ENCODE assay signal across 20 mouse cellular contexts in the genomic region with DNA sequence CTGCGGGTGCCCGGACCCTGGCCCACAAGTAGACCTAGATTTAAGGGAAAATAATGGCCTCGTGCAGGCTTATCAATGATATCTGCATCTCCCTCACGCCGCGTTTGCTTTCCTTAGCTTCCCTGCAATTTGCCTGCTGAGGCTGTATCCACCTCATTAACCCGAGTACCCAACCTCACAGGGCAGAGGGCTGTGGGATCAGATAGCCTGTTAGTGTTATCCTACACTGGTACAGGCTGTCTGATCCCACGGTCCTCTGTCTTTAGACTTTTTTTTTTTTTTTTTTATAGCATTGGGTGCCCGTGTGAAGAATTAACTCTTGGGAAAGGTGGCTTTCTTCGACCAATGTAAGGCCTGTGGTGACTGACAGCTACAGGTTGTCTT.
A peak's percentile ranks its signal among the peaks of the same experiment; 100 is the strongest.
DNase-seq lines count a peak whose midpoint lies in the region; ATAC-seq and TF ChIP-seq lines count a peak whose summit lies in the region.
"Had no signal": no experiment of that assay in that cellular context is flagged by ENCODE, and none has a peak within 500 bp of the region (broad histone marks: within the 10 kb centered on the region; RNA-seq: fewer than 3 reads in every experiment).

No protein-coding gene starts in this region.

- no peaks in the 10 kb centered on the region for H3K9me3 ChIP-seq in heart, embryonic 14.5 days (ENCODE audit: control insufficient read depth, low read length)
- H3K9me3 ChIP-seq in limb, embryonic 13.5 days = no peaks in the 10 kb centered on the region
- no peaks in the 10 kb centered on the region for H3K9me3 ChIP-seq in limb, embryonic 10.5 days (replicated peaks)
- H3K9me3 ChIP-seq: hindbrain, embryonic 10.5 days; liver, embryonic 12.5 days; midbrain, embryonic 12.5 days; stomach, embryonic 15.5 days had no signal

- no peak overlapping the region for H3K9ac ChIP-seq in heart, embryonic 14.5 days (ENCODE audit: low read length)
- H3K9ac ChIP-seq in limb, embryonic 13.5 days = no peak overlapping the region
- H3K9ac ChIP-seq: liver, embryonic 12.5 days; midbrain, embryonic 12.5 days; stomach, embryonic 15.5 days had no signal

- DNase-seq in heart, postnatal 14 days = no peak
- DNase-seq in limb, embryonic 10.5 days (ENCODE audit: low spot score) = no peak
- DNase-seq in testis, postnatal 10 days (ENCODE audit: low spot score) = no peak
- DNase-seq in right cerebral cortex, postnatal 10 days (ENCODE audit: low spot score in 2 of 2) = no peak
- DNase-seq in urinary bladder, postnatal 36 days (ENCODE audit: low spot score in 2 of 2) = no peak
- DNase-seq: adrenal gland, postnatal 14 days; cerebellum, adult 11-12 months; cerebellum, postnatal 25 days; kidney, adult 9 months; left cerebral cortex, postnatal 4 days; thymus, postnatal 14 days had no signal

- intact Hi-C loops in heart, postnatal 14 days (cut with DNase I) = no loop called here

- H3K4me3 ChIP-seq in heart, embryonic 14.5 days (ENCODE audit: control insufficient read depth in 1 of 2, insufficient read depth in 1 of 2, low read depth in 1 of 2, low read length in 2 of 2) = no peak overlapping the region
- H3K4me3 ChIP-seq in limb, embryonic 13.5 days = no peak overlapping the region
- no peak overlapping the region for H3K4me3 ChIP-seq in limb, embryonic 10.5 days
- peak overlapping the region; percentile 44 for H3K4me3 ChIP-seq in testis, adult 2 months (ENCODE audit: control insufficient read depth, low read depth, low read length)
- H3K4me3 ChIP-seq: hindbrain, embryonic 10.5 days; liver, embryonic 12.5 days; midbrain, embryonic 12.5 days; stomach, embryonic 15.5 days had no signal

- no peak for TF ChIP-seq POLR2A in testis, adult 2 months (IDR thresholded peaks at IDR 0.05; ENCODE audit: control insufficient read depth, low read depth, low read length)

- no peaks in the 10 kb centered on the region for H3K36me3 ChIP-seq in heart, embryonic 14.5 days (ENCODE audit: control insufficient read depth, insufficient read depth, low read length)
- no peaks in the 10 kb centered on the region for H3K36me3 ChIP-seq in limb, embryonic 13.5 days
- no peaks in the 10 kb centered on the region for H3K36me3 ChIP-seq in limb, embryonic 10.5 days
- H3K36me3 ChIP-seq in testis, adult 2 months (ENCODE audit: control insufficient read depth, insufficient read depth, low read length) = no peaks in the 10 kb centered on the region
- H3K36me3 ChIP-seq: hindbrain, embryonic 10.5 days; liver, embryonic 12.5 days; midbrain, embryonic 12.5 days; stomach, embryonic 15.5 days had no signal

- ATAC-seq in heart, embryonic 14.5 days (ENCODE audit: insufficient number of reproducible peaks, insufficient read depth, low FRiP score, low read depth) = no peak
- peak; percentile 32; the same call in 1 of the 2 replicates for ATAC-seq in limb, embryonic 13.5 days (ENCODE audit: low FRiP score, low read depth)
- ATAC-seq: activated CD4-positive, CD25-positive, alpha-beta regulatory T cell, adult 4 months; liver, embryonic 12.5 days; Patski had no signal

- 57% methylated on average over 10 of the region's 10 CpGs for WGBS in heart, embryonic 14.5 days
- 60% methylated on average over 10 of the region's 10 CpGs for WGBS in limb, embryonic 13.5 days
- 58% methylated on average over 10 of the region's 10 CpGs for WGBS in limb, embryonic 10.5 days

- TF ChIP-seq CTCF in testis, adult 2 months (IDR thresholded peaks at IDR 0.05; ENCODE audit: control insufficient read depth, insufficient read depth, insufficient replicate concordance, low read depth, low read length) = no peak

- H3K27ac ChIP-seq in heart, embryonic 14.5 days (replicated peaks in 1 of 2; ENCODE audit: control insufficient read depth in 1 of 2, insufficient read depth in 1 of 2, low read depth in 2 of 2, low read length in 2 of 2) = no peak overlapping the region
- no peak overlapping the region for H3K27ac ChIP-seq in limb, embryonic 13.5 days
- H3K27ac ChIP-seq in limb, embryonic 10.5 days = no peak overlapping the region
- H3K27ac ChIP-seq in testis, adult 2 months (ENCODE audit: control insufficient read depth, insufficient read depth, low read depth, low read length) = no peak overlapping the region
- H3K27ac ChIP-seq: hindbrain, embryonic 10.5 days; liver, embryonic 12.5 days; midbrain, embryonic 12.5 days; stomach, embryonic 15.5 days had no signal

- H3K4me2 ChIP-seq in heart, embryonic 14.5 days (ENCODE audit: low read length) = peak overlapping the region; percentile 44
- H3K4me2 ChIP-seq in limb, embryonic 13.5 days (replicated peaks) = no peak overlapping the region
- H3K4me2 ChIP-seq: liver, embryonic 12.5 days; midbrain, embryonic 12.5 days; stomach, embryonic 15.5 days had no signal

- peaks cover 4 to 7% of the 10 kb centered on the region in 2 experiments; a peak in 3 of 4 replicates for H3K4me1 ChIP-seq in heart, embryonic 14.5 days (ENCODE audit: control insufficient read depth in 2 of 2, insufficient read depth in 2 of 2, low read length in 2 of 2)
- 0 out of 2 replicates have a peak, but pooled peaks cover 5% of the 10 kb centered on the region for H3K4me1 ChIP-seq in limb, embryonic 13.5 days
- H3K4me1 ChIP-seq in limb, embryonic 10.5 days = 0 out of 2 replicates have a peak, but pooled peaks cover 4% of the 10 kb centered on the region
- peaks cover 6% of the 10 kb centered on the region for H3K4me1 ChIP-seq in testis, adult 2 months (ENCODE audit: control insufficient read depth, insufficient read depth, low read length)
- H3K4me1 ChIP-seq: liver, embryonic 12.5 days; stomach, embryonic 15.5 days had no signal

- H3K27me3 ChIP-seq in heart, embryonic 14.5 days (ENCODE audit: control insufficient read depth, insufficient read depth, low read length) = no peaks in the 10 kb centered on the region
- 0 out of 2 replicates have a peak, but pooled peaks cover 3% of the 10 kb centered on the region for H3K27me3 ChIP-seq in limb, embryonic 13.5 days
- no peaks in the 10 kb centered on the region for H3K27me3 ChIP-seq in limb, embryonic 10.5 days (ENCODE audit: low read depth, poor library complexity, severe bottlenecking)
- H3K27me3 ChIP-seq in testis, adult 2 months (ENCODE audit: control insufficient read depth, insufficient read depth, low read length) = no peaks in the 10 kb centered on the region
- H3K27me3 ChIP-seq: liver, embryonic 12.5 days; midbrain, embryonic 12.5 days; Patski; stomach, embryonic 15.5 days had no signal
